Mouse (Mus musculus): ENCODE data around the gene Gm11444.

DNA sequence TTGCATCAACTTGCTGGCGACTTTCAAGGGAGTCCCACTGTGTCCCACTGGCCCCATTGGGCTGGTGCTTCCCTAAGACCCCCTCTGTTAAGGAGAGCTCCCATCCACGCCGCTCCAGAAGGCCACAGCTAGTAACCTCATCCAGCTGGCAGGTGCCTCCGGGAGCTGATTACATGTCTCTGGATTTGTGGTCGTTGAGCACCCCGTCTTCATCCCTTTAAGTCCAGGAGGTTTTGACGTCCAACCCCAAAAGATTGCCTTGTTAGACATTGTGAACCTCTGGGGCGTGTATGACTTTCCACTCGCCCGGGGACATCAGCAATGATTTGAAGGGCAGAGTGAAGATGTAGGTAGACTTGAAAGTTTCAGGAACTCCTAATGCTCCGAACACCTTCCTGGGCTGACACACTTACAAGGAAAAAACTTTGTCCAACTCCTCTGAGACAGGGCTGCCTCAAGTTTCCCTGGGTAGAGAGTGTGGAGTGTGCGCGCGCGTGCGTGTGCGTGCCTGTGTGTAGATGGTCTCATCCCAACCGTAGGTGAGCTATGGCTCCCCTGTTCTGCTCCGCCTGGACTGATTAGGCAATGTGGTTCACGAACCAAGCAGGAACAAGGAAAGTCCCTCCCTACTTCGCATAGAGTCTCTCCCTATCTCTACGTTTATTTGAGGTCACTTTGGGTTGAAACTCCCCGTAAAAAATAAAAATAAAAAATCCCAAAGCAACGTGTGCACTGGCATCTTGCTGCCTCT is 7.4 kb downstream of the Gm11444 start:
- TF ChIP-seq POLR2A (IDR thresholded peaks at IDR 0.05; ENCODE audit: insufficient read depth, low read depth, low read length) = no peak
- TF ChIP-seq CTCF (IDR thresholded peaks at IDR 0.05; ENCODE audit: insufficient read depth, low read depth, low read length) = no peak

All from olfactory bulb, adult 2 months (tissue).